Mouse (Mus musculus): Measurements from ENCODE around the gene Use1. TPM values are rescaled to one million over a fixed set of nuclear protein-coding genes. Genes with fewer than 3 reads are reported as not detected.
A peak's percentile ranks its signal among the peaks of the same experiment; 100 is the strongest.
"Not testable (repeated sequence)": the region's sequence is repeated elsewhere in the genome, so short reads cannot be mapped to it uniquely, and the experiment has no call there.

The Use1 gene
- total RNA-seq (2021) = 100 to 1,000 TPM; 111 to 127 TPM
- long read RNA-seq, partial matches to known transcripts = 0 of 2 reads
- long read RNA-seq, other reads (novel, unspliced or antisense) = 1 of 2 reads

GRCm38 (mm10) chr8:71366771-71367528, at the start of gene Use1:
Use1 (plus strand) TSS chr8:71366848.
- peak; percentile 91 to 95 for DNase-seq (ENCODE audit: low spot score in 2 of 2)

DNA sequence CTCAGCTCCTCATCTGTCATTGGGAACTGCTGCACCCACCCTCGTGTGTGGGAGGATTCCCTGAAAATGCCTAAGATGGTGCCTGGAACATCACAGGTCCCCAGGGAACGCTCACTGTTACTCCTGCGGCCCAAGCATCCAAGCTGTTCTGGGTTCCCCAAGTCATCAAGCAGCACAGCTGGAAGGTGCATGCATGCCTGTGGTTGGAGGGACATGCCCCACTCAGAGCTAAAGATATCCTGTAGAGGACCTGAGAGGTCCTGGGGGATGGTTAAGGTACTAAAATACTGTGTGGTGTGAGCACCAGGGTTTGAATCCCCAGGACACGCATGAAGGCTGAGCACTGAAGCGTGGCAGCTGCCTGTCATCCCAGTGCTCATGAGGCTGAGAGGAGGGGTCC, 48.0 kb upstream of the Use1 start:
- not testable (repeated sequence) for DNase-seq (ENCODE audit: low spot score in 2 of 2)

DNA sequence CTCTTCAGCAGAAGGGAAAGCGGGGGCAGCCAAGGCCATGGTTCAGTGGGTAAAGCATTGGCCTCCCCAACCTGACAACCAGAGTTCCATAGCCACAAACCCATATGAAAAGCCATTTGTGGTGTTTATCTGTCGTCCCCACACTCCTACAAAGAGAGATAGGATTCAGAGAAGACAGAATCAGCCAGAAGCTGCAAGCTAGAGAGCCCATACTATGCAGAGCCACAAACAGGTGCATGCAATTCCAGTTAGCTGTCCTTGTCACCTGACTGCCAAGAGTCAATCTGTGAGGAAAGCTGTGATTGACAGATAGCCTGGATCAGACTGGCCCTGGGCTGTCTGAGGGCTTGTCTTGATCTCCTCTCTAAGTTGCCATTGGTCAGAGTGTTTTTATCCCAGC, 46.9 kb upstream of the Use1 start:
- not testable (repeated sequence) for DNase-seq (ENCODE audit: low spot score in 2 of 2)

GRCm38 (mm10) chr8:71322939-71323338, 43.7 kb upstream of the Use1 start:
- peak in 1 of 2 experiments; percentile 20 for DNase-seq (ENCODE audit: low spot score in 2 of 2)

- peak in 1 of 2 experiments; percentile 10 for DNase-seq (ENCODE audit: low spot score in 2 of 2)
Measured at GRCm38 (mm10) chr8:71324848-71325247, 41.8 kb upstream of the Use1 start.

DNA sequence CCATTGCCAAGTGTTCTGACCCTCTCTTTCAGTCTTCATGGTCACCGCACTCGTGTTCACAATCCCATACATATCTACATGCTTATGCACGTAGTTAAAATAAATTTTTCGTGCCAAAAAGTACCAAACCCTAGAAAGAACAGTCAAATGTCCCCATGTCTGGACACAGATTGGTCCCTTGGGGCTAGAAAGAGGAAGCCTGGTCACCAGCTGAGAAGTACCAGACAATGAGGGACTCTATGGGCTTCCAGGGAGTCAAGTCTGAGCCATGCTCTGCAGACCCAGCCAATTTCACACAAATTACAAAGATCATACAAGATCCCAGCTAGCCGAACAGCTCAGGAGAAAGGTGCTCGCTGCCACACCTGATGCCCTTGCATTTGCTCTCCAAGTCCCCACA, 28.8 kb upstream of the Use1 start:
- not testable (repeated sequence) for DNase-seq (ENCODE audit: low spot score in 2 of 2)

GRCm38 (mm10) chr8:71340625-71341024, 26.0 kb upstream of the Use1 start:
- DNase-seq (ENCODE audit: low spot score in 2 of 2) = no peak

GRCm38 (mm10) chr8:71346581-71346980, 20.1 kb upstream of the Use1 start:
- DNase-seq (ENCODE audit: low spot score in 2 of 2) = no peak

GRCm38 (mm10) chr8:71351117-71351516, 15.5 kb upstream of the Use1 start:
- DNase-seq (ENCODE audit: low spot score in 2 of 2) = no peak

- no peak for DNase-seq (ENCODE audit: low spot score in 2 of 2)
Measured at GRCm38 (mm10) chr8:71351520-71351919, 15.1 kb upstream of the Use1 start.

GRCm38 (mm10) chr8:71358026-71358425, 8.6 kb upstream of the Use1 start:
- no peak for DNase-seq (ENCODE audit: low spot score in 2 of 2)

DNA sequence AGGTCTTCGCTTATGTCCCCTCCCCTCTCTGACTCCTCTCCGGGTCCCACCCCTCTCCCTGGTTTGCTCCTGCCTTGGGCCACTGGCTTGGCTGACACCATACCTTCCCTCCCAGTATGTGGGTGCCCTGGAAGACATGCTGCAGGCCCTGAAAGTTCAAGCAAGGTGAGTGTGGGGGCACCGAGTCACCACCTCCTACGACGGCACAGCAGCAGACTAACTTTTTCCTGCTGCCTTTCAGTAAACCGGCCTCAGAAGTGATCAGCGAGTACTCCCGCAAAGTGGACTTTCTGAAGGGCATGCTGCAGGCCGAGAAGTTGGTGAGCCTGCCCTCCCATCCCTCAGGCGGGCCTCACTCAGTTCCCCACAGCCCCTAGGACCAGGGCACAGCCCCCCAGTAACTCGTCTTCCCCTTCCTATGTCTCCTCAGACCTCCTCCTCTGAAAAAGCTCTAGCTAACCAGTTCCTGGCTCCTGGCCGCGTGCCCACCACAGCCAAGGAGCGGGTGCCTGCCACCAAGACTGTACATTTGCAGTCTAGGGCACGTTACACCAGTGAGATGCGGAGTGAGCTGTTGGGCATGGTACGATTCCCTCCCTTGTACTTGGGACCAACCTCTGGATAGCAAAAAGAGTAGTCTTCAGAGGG, 1.0 kb downstream of the Use1 start:
- DNase-seq (ENCODE audit: low spot score in 2 of 2) = no peak

- no peak for DNase-seq (ENCODE audit: low spot score in 2 of 2)
Measured at GRCm38 (mm10) chr8:71368366-71368765, 1.7 kb downstream of the Use1 start.

GRCm38 (mm10) chr8:71369040-71369718, 2.5 kb downstream of the Use1 start:
- no peak for DNase-seq (ENCODE audit: low spot score in 2 of 2)

GRCm38 (mm10) chr8:71370711-71371235, 4.1 kb downstream of the Use1 start:
- no peak for DNase-seq (ENCODE audit: low spot score in 2 of 2)

- DNase-seq (ENCODE audit: low spot score in 2 of 2) = peak; percentile 97 to 99
Measured at GRCm38 (mm10) chr8:71371236-71371848, 4.7 kb downstream of the Use1 start, which contains the start of gene Ocel1. Ocel1 (plus strand) TSS chr8:71371298.

- no peak for DNase-seq (ENCODE audit: low spot score in 2 of 2)
Measured at GRCm38 (mm10) chr8:71372427-71372826, 5.8 kb downstream of the Use1 start.

- no peak for DNase-seq (ENCODE audit: low spot score in 2 of 2)
Measured at GRCm38 (mm10) chr8:71373000-71373399, 6.4 kb downstream of the Use1 start.

- DNase-seq (ENCODE audit: low spot score in 2 of 2) = no peak
Measured at GRCm38 (mm10) chr8:71374616-71375206, 8.1 kb downstream of the Use1 start.

- DNase-seq (ENCODE audit: low spot score in 2 of 2) = peak in 1 of 2 experiments; percentile 46
Measured at GRCm38 (mm10) chr8:71375581-71376422, 9.2 kb downstream of the Use1 start.
